Mouse (Mus musculus) c-Kit-positive CD71-positive TER-119-negative erythroid progenitor cells, embryonic 14.5 days (primary cell): Measurements from ENCODE around the gene Cmtr1.

ENCODE experiments used
- DNase-seq: peaks from one replicate; pipeline ENCODE4 v3.0.0-alpha.2; 2013; ENCODE audit warnings: low read depth

The Cmtr1 gene

GRCm38 (mm10) chr17:29736448-29737014 lies 76.1 kb downstream of the Cmtr1 start:
- no peak for DNase-seq

DNA sequence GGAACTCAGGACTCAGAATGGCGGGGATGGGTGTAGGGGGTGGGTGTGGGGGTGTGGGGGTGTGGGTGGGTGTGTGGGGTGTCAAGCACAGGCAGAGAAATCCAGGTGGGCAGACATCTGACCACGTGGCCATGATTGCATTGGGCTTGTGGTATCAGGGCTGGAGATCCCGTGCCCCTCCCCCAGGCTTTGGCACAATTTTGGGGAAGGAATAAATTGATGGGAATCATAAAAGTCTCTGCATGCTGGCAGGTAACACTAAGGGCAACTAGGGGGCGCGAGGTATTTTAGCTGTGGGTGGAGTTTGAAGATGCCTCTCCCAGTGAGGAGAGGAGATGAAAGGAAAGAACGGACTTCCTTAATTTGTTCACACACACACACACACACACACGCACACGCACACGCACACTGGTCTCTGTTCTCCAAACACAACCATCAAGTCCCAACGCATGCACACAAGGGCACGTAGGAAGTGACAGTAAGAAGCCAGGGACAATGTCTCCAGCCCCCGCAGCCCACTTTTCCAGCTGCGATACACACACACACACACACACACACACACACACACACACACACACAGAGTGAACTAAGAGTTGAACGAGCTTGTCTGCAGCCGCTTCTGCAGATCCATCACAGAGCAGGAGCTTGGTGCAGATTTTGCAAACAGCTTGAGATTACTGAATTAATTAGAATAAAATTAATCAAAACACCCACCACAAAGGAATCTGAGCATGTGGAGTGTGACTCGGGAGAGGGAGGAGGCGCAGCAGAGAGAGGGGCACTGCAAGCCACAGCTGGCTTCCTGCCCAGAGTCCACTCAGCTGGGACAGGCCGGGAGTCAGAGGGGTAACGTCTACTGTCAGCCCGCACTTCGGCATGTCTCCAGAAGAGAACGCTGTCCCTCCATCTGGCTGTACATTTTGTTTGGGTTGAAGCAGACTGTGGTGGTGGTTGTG lies 77.7 kb downstream of the Cmtr1 start:
- no peak for DNase-seq

- DNase-seq: no peak
Measured at GRCm38 (mm10) chr17:29747466-29747865, 87.1 kb downstream of the Cmtr1 start.

- DNase-seq: no peak
Measured at GRCm38 (mm10) chr17:29754510-29754909, 94.1 kb downstream of the Cmtr1 start.
